Comparison of ENCODE assay signal across 10 mouse cellular contexts in the genomic region with DNA sequence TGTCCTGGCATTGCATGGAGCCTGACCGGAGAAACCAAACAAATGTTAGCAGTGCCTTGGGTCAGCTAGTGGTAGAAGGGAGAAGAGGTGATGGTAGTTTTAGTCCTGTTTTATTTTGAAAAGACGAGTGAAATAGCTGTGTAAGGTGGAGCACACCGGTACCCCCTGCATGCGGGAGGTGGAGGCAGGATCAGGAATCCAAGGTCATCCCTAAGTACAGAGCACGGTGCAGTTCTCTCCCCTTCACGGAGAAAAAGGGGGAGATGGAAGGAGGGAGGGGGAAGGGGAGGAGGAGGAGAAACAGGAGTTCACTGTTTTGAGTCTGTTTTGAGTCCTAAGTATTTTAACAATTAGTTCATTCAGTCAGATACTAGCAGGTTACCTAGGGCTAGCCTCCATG. TPM values are rescaled to one million over a fixed set of nuclear protein-coding genes. Genes with fewer than 3 reads are reported as not detected.
DNase-seq lines count a peak whose midpoint lies in the region; ATAC-seq and TF ChIP-seq lines count a peak whose summit lies in the region.
"Had no signal": no experiment of that assay in that cellular context is flagged by ENCODE, and none has a peak within 500 bp of the region (broad histone marks: within the 10 kb centered on the region; RNA-seq: fewer than 3 reads in every experiment).

No protein-coding gene starts in this region.

- peak overlapping the region; percentile 96 for H3K4me2 ChIP-seq in kidney, embryonic 15.5 days
- H3K4me2 ChIP-seq in embryonic facial prominence, embryonic 12.5 days (replicated peaks) = peak overlapping the region; percentile 87
- peak overlapping the region; percentile 90 for H3K4me2 ChIP-seq in intestine, embryonic 16.5 days (ENCODE audit: low read depth, low read length)
- H3K4me2 ChIP-seq in myocyte (ENCODE audit: low read depth) = peak overlapping the region; percentile 94

- no peaks in the 10 kb centered on the region for H3K9me3 ChIP-seq in kidney, embryonic 15.5 days (replicated peaks)
- H3K9me3 ChIP-seq in embryonic facial prominence, embryonic 12.5 days = no peaks in the 10 kb centered on the region
- H3K9me3 ChIP-seq in intestine, embryonic 16.5 days (ENCODE audit: control insufficient read depth, low read length) = no peaks in the 10 kb centered on the region

- ATAC-seq in kidney, embryonic 15.5 days (replicated peaks; ENCODE audit: low FRiP score) = no peak
- no peak for ATAC-seq in embryonic facial prominence, embryonic 12.5 days (ENCODE audit: insufficient number of reproducible peaks, insufficient read depth, low FRiP score, low TSS enrichment)
- ATAC-seq in intestine, embryonic 16.5 days = no peak
- ATAC-seq: Patski had no signal

- H3K4me3 ChIP-seq in kidney, embryonic 15.5 days (replicated peaks) = peak overlapping the region; percentile 89
- peak overlapping the region; percentile 91; the same call in 1 of the 2 replicates for H3K4me3 ChIP-seq in embryonic facial prominence, embryonic 12.5 days
- peak overlapping the region; percentile 80 for H3K4me3 ChIP-seq in intestine, embryonic 16.5 days (ENCODE audit: low read length)
- H3K4me3 ChIP-seq in myocyte = no peak overlapping the region

- H3K79me2 ChIP-seq in myocyte (ENCODE audit: control insufficient read depth, insufficient read depth) = peaks cover 66% of the 10 kb centered on the region

- H3K27me3 ChIP-seq in kidney, embryonic 15.5 days = no peaks in the 10 kb centered on the region
- no peaks in the 10 kb centered on the region for H3K27me3 ChIP-seq in embryonic facial prominence, embryonic 12.5 days
- no peaks in the 10 kb centered on the region for H3K27me3 ChIP-seq in intestine, embryonic 16.5 days (replicated peaks; ENCODE audit: control insufficient read depth, insufficient read depth, low read length)
- no peaks in the 10 kb centered on the region for H3K27me3 ChIP-seq in myocyte (ENCODE audit: control insufficient read depth, insufficient read depth, insufficient read length)
- H3K27me3 ChIP-seq: Patski had no signal

- H3K27ac ChIP-seq in kidney, embryonic 15.5 days = 0 out of 2 replicates have a peak overlapping the region, but pooled peaks have one; percentile 48
- no peak overlapping the region for H3K27ac ChIP-seq in embryonic facial prominence, embryonic 12.5 days
- H3K27ac ChIP-seq in intestine, embryonic 16.5 days (ENCODE audit: low read length) = no peak overlapping the region

- 43% methylated on average over 6 of the region's 6 CpGs for WGBS in kidney, embryonic 15.5 days
- WGBS in embryonic facial prominence, embryonic 12.5 days = 47% methylated on average over 6 of the region's 6 CpGs
- 34% methylated on average over 6 of the region's 6 CpGs for WGBS in intestine, embryonic 16.5 days

- no peak for DNase-seq in kidney, postnatal 36 days
- no peak for DNase-seq in Muller cell, postnatal 12 days (ENCODE audit: inconsistent ontology term)
- no peak for DNase-seq in layer of hippocampus, adult 8-10 months (ENCODE audit: low spot score in 2 of 2)
- no peak for DNase-seq in layer of hippocampus, adult 18-20 months (ENCODE audit: low spot score in 2 of 2)
- DNase-seq: kidney, postnatal 4 days had no signal

- peak overlapping the region; percentile 93; the same call in 1 of the 2 replicates for H3K9ac ChIP-seq in kidney, embryonic 15.5 days
- H3K9ac ChIP-seq in embryonic facial prominence, embryonic 12.5 days = no peak overlapping the region
- 0 out of 2 replicates have a peak overlapping the region, but pooled peaks have one; percentile 44 for H3K9ac ChIP-seq in intestine, embryonic 16.5 days (ENCODE audit: low read depth, low read length)

- H3ac ChIP-seq in myocyte (ENCODE audit: control insufficient read depth, insufficient read length) = no peak overlapping the region

- H3K4me1 ChIP-seq in kidney, embryonic 15.5 days = peaks cover 72% of the 10 kb centered on the region
- H3K4me1 ChIP-seq in embryonic facial prominence, embryonic 12.5 days = peaks cover 48% of the 10 kb centered on the region
- H3K4me1 ChIP-seq in intestine, embryonic 16.5 days (ENCODE audit: control insufficient read depth, insufficient read depth, low read length) = peaks cover 52% of the 10 kb centered on the region

- 0 out of 2 replicates have a peak, but pooled peaks cover under 1% of the 10 kb centered on the region for H3K36me3 ChIP-seq in kidney, embryonic 15.5 days
- peaks cover under 1% of the 10 kb centered on the region; the same call in 1 of the 2 replicates for H3K36me3 ChIP-seq in embryonic facial prominence, embryonic 12.5 days
- H3K36me3 ChIP-seq in intestine, embryonic 16.5 days (ENCODE audit: control insufficient read depth, insufficient read depth, low read length) = no peaks in the 10 kb centered on the region
- H3K36me3 ChIP-seq in myocyte (ENCODE audit: control insufficient read depth, insufficient read depth) = no peaks in the 10 kb centered on the region

- no peak for TF ChIP-seq POLR2A in myocyte (IDR thresholded peaks at IDR 0.05; ENCODE audit: insufficient read length, low read depth)

TF ChIP-seq in myocyte, 11 proteins besides CTCF, POLR2A, EP300 and RAD21:
- no peak for TF ChIP-seq USF1 (IDR thresholded peaks at IDR 0.05; ENCODE audit: low read depth)
- no peak for TF ChIP-seq E2F4 (IDR thresholded peaks at IDR 0.05; ENCODE audit: insufficient read depth)
- TF ChIP-seq TCF12 (IDR thresholded peaks at IDR 0.05; ENCODE audit: insufficient read depth, poor library complexity, severe bottlenecking) = no peak
- TF ChIP-seq MYOD1 (IDR thresholded peaks at IDR 0.05; ENCODE audit: control insufficient read depth in 1 of 3, insufficient read length in 2 of 3, low read depth in 2 of 3) = no peak
- TF ChIP-seq SRF (IDR thresholded peaks at IDR 0.05; ENCODE audit: control insufficient read depth, insufficient read length, low read depth) = no peak
- TF ChIP-seq MAX (IDR thresholded peaks at IDR 0.05; ENCODE audit: low read depth) = no peak
- TF ChIP-seq CEBPB (IDR thresholded peaks at IDR 0.05; ENCODE audit: insufficient read depth, poor library complexity, severe bottlenecking) = no peak
- TF ChIP-seq MYOG (IDR thresholded peaks at IDR 0.05; ENCODE audit: control insufficient read depth in 1 of 3, insufficient read depth in 1 of 3, insufficient read length in 2 of 3, low read depth in 2 of 3) = no peak
- no peak for TF ChIP-seq REST (IDR thresholded peaks at IDR 0.05; ENCODE audit: insufficient read depth, insufficient read length)

RNA-seq across cellular contexts. Expression of a gene that starts 2.0 kb away (rescaled TPM):
- polyA plus RNA-seq in kidney, embryonic 15.5 days (2015; fragmentation: Nextera tagmentation; extraction: Ambion mirVana) = 0.99 and 7.4 TPM in 2 replicates
- polyA plus RNA-seq in embryonic facial prominence, embryonic 12.5 days (2016; fragmentation: Nextera tagmentation; extraction: Ambion mirVana) = 0.31 TPM in 1 of 2 replicates, not detected in the other
- 5.8 and 7.1 TPM in 2 replicates for polyA plus RNA-seq in intestine, embryonic 16.5 days (2015; fragmentation: Nextera tagmentation; extraction: Ambion mirVana)
- polyA plus RNA-seq in myocyte (2012; fragmentation: generic; extraction: Trizol) = 15.3 TPM
- total RNA-seq in layer of hippocampus, adult 8-10 months (2022) = 10 to 100 TPM in 1 of 4 experiments, 1 to 10 TPM in 2, under 1 TPM in 1; 0.17 to 15.1 (median 6.6) TPM
- 10 to 100 TPM in 1 of 2 experiments, not detected in 1; 10.7 TPM for total RNA-seq in layer of hippocampus, adult 18-20 months (2021)

RNA-seq across cellular contexts. Expression of a gene that starts 2.5 kb away (rescaled TPM):
- 148 and 167 TPM in 2 replicates for polyA plus RNA-seq in kidney, embryonic 15.5 days (2015; fragmentation: Nextera tagmentation; extraction: Ambion mirVana)
- polyA plus RNA-seq in embryonic facial prominence, embryonic 12.5 days (2016; fragmentation: Nextera tagmentation; extraction: Ambion mirVana) = 154 TPM in 2 replicates
- 124 and 125 TPM in 2 replicates for polyA plus RNA-seq in intestine, embryonic 16.5 days (2015; fragmentation: Nextera tagmentation; extraction: Ambion mirVana)
- 59.3 TPM for polyA plus RNA-seq in myocyte (2012; fragmentation: generic; extraction: Trizol)
- 10 to 100 TPM; 82.7 to 98.6 (median 89.4) TPM for total RNA-seq in layer of hippocampus, adult 8-10 months (2022)
- 10 to 100 TPM; 88.3 to 89.2 TPM for total RNA-seq in layer of hippocampus, adult 18-20 months (2021)

RNA-seq across cellular contexts. Expression of a gene that starts 50.6 kb away (rescaled TPM):
- 16.7 and 18.4 TPM in 2 replicates for polyA plus RNA-seq in kidney, embryonic 15.5 days (2015; fragmentation: Nextera tagmentation; extraction: Ambion mirVana)
- polyA plus RNA-seq in embryonic facial prominence, embryonic 12.5 days (2016; fragmentation: Nextera tagmentation; extraction: Ambion mirVana) = 11.0 and 12.5 TPM in 2 replicates
- polyA plus RNA-seq in intestine, embryonic 16.5 days (2015; fragmentation: Nextera tagmentation; extraction: Ambion mirVana) = 11.5 and 12.2 TPM in 2 replicates
- 4.0 TPM for polyA plus RNA-seq in myocyte (2012; fragmentation: generic; extraction: Trizol)
- total RNA-seq in layer of hippocampus, adult 8-10 months (2022) = 1 to 10 TPM; 7.0 to 9.4 (median 7.3) TPM
- 1 to 10 TPM; 8.1 to 8.6 TPM for total RNA-seq in layer of hippocampus, adult 18-20 months (2021)
